Mouse (Mus musculus) lung, adult 2 months (tissue): Measurements from ENCODE around the gene Nrxn3.

ENCODE experiments used
- CTCF ChIP-seq: fragments of 200-500 bp; IDR thresholded peaks from 2 replicates; pipeline ENCODE4 v1.5.1; 2011; ENCODE audit warnings: mild to moderate bottlenecking, low read length, control low read depth; ENCODE audit not compliant: insufficient read depth
- POLR2A ChIP-seq: fragments of 200-500 bp; IDR thresholded peaks from 2 replicates; pipeline ENCODE4 v1.6.1; 2011; ENCODE audit warnings: low read depth, mild to moderate bottlenecking, control low read depth, low read length, borderline replicate concordance; ENCODE audit errors: extremely low read depth

- TF ChIP-seq CTCF (no peak), POLR2A (no peak)
Observed at GRCm38 (mm10) chr12:88984804-88985203, 262.1 kb downstream of the Nrxn3 start.
